Mouse (Mus musculus) embryonic fibroblast, embryonic 13.5 days (primary cell): Measurements from ENCODE around the gene Acss3. TPM values are rescaled to one million over a fixed set of nuclear protein-coding genes. Genes with fewer than 3 reads are reported as not detected.

Experiments
- H3K27ac ChIP-seq: 2 replicates; pipeline ENCODE4 v1.5.1; 2012; ENCODE audit warnings: low read length, control low read depth, inconsistent platforms; ENCODE audit not compliant: insufficient read depth
- H3K4me1 ChIP-seq: 2 replicates; pipeline ENCODE4 v1.6.1; 2011; ENCODE audit warnings: low read length; ENCODE audit not compliant: control insufficient read depth, insufficient read depth
- H3K4me3 ChIP-seq: 2 replicates; pipeline ENCODE4 v1.5.1; 2011; ENCODE audit warnings: mild to moderate bottlenecking, control low read depth, low read length; ENCODE audit not compliant: insufficient read depth
- CTCF ChIP-seq: IDR thresholded peaks from 2 replicates; pipeline ENCODE4 v1.5.1; 2011; ENCODE audit warnings: mild to moderate bottlenecking, control low read depth, low read length, moderate library complexity, borderline replicate concordance; ENCODE audit not compliant: insufficient read depth
- POLR2A ChIP-seq: IDR thresholded peaks from 2 replicates; pipeline ENCODE4 v1.6.1; 2011; ENCODE audit warnings: low read depth, mild to moderate bottlenecking, control low read depth, low read length, moderate library complexity
- polyA plus RNA-seq: library from polyadenylated mRNA; stranded (reverse); fragments of >200 nt; gene quantifications from 2 replicates; pipeline ENCODE4 v1.2.4, GENCODE M21; 2011; ENCODE audit warnings: low read depth; ENCODE audit not compliant: missing spikeins, insufficient read length

Acss3 gene
- polyA plus RNA-seq, 1 experiment = 3.7 TPM

GRCm38 (mm10) chr10:107116709-107117267 is 6.7 kb downstream of the Acss3 start:
- TF ChIP-seq CTCF = no peak
- TF ChIP-seq POLR2A = no peak
- H3K27ac ChIP-seq = no peak overlapping the region
- H3K4me1 ChIP-seq = no peaks in the 10 kb centered on the region
- no peak overlapping the region for H3K4me3 ChIP-seq

- H3K4me3 ChIP-seq = no peak overlapping the region
- TF ChIP-seq CTCF = no peak
- no peak for TF ChIP-seq POLR2A
- H3K27ac ChIP-seq = no peak overlapping the region
- no peaks in the 10 kb centered on the region for H3K4me1 ChIP-seq
Observed at GRCm38 (mm10) chr10:107115930-107116642, 7.4 kb downstream of the Acss3 start.

GRCm38 (mm10) chr10:107115121-107115520 is 8.3 kb downstream of the Acss3 start:
- H3K4me3 ChIP-seq = no peak overlapping the region
- TF ChIP-seq CTCF = no peak
- no peak for TF ChIP-seq POLR2A
- H3K4me1 ChIP-seq = no peaks in the 10 kb centered on the region
- no peak overlapping the region for H3K27ac ChIP-seq

GRCm38 (mm10) chr10:107094452-107094851 is 29.0 kb downstream of the Acss3 start:
- H3K4me1 ChIP-seq = no peaks in the 10 kb centered on the region
- no peak for TF ChIP-seq CTCF
- no peak for TF ChIP-seq POLR2A
- H3K27ac ChIP-seq = no peak overlapping the region
- H3K4me3 ChIP-seq = no peak overlapping the region

- Histone ChIP-seq H3K4me3 (no peak overlapping the region), H3K27ac (no peak overlapping the region), H3K4me1 (no peaks in the 10 kb centered on the region)
- TF ChIP-seq POLR2A (no peak), CTCF (no peak)
Observed at GRCm38 (mm10) chr10:107053846-107054624, 69.4 kb downstream of the Acss3 start.

GRCm38 (mm10) chr10:107050489-107050888 is 73.0 kb downstream of the Acss3 start:
- H3K4me3 ChIP-seq = no peak overlapping the region

GRCm38 (mm10) chr10:107042656-107043055 is 80.8 kb downstream of the Acss3 start:
- no peak for TF ChIP-seq POLR2A
- TF ChIP-seq CTCF = no peak
- Histone ChIP-seq H3K27ac (no peak overlapping the region), H3K4me1 (no peaks in the 10 kb centered on the region), H3K4me3 (no peak overlapping the region)

More at GRCm38 (mm10) chr10:107050489-107050888, 73.0 kb downstream of the Acss3 start:
- H3K4me1 ChIP-seq = no peaks in the 10 kb centered on the region
- H3K27ac ChIP-seq = no peak overlapping the region
- TF ChIP-seq POLR2A (no peak), CTCF (no peak)

GRCm38 (mm10) chr10:107040837-107041236 is 82.6 kb downstream of the Acss3 start:
- no peaks in the 10 kb centered on the region for H3K4me1 ChIP-seq
- no peak for TF ChIP-seq CTCF
- no peak for TF ChIP-seq POLR2A
- H3K27ac ChIP-seq = no peak overlapping the region
- no peak overlapping the region for H3K4me3 ChIP-seq

- Histone ChIP-seq H3K4me1 (no peaks in the 10 kb centered on the region), H3K4me3 (no peak overlapping the region), H3K27ac (no peak overlapping the region)
- TF ChIP-seq POLR2A (no peak), CTCF (no peak)
Observed at GRCm38 (mm10) chr10:107040378-107040777, 83.1 kb downstream of the Acss3 start.

- TF ChIP-seq CTCF (no peak), POLR2A (no peak)
- Histone ChIP-seq H3K4me3 (no peak overlapping the region), H3K4me1 (no peaks in the 10 kb centered on the region), H3K27ac (no peak overlapping the region)
Observed at GRCm38 (mm10) chr10:107039211-107039610, 84.3 kb downstream of the Acss3 start.
